8 mouse cellular contexts compared by ENCODE assay signal in genomic region chr12:86887381-86888129, GRCm38 (mm10). TPM values are rescaled to one million over a fixed set of nuclear protein-coding genes. Genes with fewer than 3 reads are reported as not detected.
A peak's percentile ranks its signal among the peaks of the same experiment; 100 is the strongest.
DNase-seq lines count a peak whose midpoint lies in the region; ATAC-seq and TF ChIP-seq lines count a peak whose summit lies in the region.

No protein-coding gene starts in this region.

- TF ChIP-seq POLR2A in liver, adult 2 months (IDR thresholded peaks at IDR 0.05; ENCODE audit: extremely low read depth, insufficient read depth, low read length): no peak
- TF ChIP-seq POLR2A in cortical plate, adult 2 months (IDR thresholded peaks at IDR 0.05; ENCODE audit: extremely low read depth, insufficient read depth, low read length): no peak

- no peaks in the 10 kb centered on the region for H3K36me3 ChIP-seq in liver, adult 2 months (ENCODE audit: control insufficient read depth, insufficient read depth, low read length)
- no peaks in the 10 kb centered on the region for H3K36me3 ChIP-seq in intestine, embryonic 15.5 days
- H3K36me3 ChIP-seq in neural tube, embryonic 13.5 days: no peaks in the 10 kb centered on the region

- no peak for ATAC-seq in intestine, embryonic 15.5 days
- ATAC-seq in neural tube, embryonic 13.5 days (ENCODE audit: low read depth): no peak

- H3K27me3 ChIP-seq in liver, adult 2 months (ENCODE audit: control insufficient read depth, insufficient read depth, low read length): no peaks in the 10 kb centered on the region
- H3K27me3 ChIP-seq in intestine, embryonic 15.5 days (replicated peaks): no peaks in the 10 kb centered on the region
- H3K27me3 ChIP-seq in neural tube, embryonic 13.5 days: no peaks in the 10 kb centered on the region

- WGBS in liver, adult 2 months: 30% methylated on average over 14 of the region's 14 CpGs
- WGBS in intestine, embryonic 15.5 days: 44% methylated on average over 14 of the region's 14 CpGs
- 40% methylated on average over 14 of the region's 14 CpGs for WGBS in neural tube, embryonic 13.5 days

- H3K79me2 ChIP-seq in liver, adult 2 months (ENCODE audit: control insufficient read depth, insufficient read depth, low read length): peaks cover 15% of the 10 kb centered on the region

- peak; percentile 21 for DNase-seq in liver, adult 2 months (ENCODE audit: extremely low read depth, low read depth, low spot score)
- no peak for DNase-seq in liver
- DNase-seq in thymus, postnatal 36 days: no peak
- no peak for DNase-seq in thymus, postnatal 4 days
- no peak for DNase-seq in adrenal gland, adult 8-10 months

- H3K9me3 ChIP-seq in intestine, embryonic 15.5 days: no peaks in the 10 kb centered on the region
- H3K9me3 ChIP-seq in neural tube, embryonic 13.5 days: no peaks in the 10 kb centered on the region

- peak overlapping the region; percentile 69 for H3K9ac ChIP-seq in liver, adult 2 months (ENCODE audit: low read depth, low read length)
- H3K9ac ChIP-seq in intestine, embryonic 15.5 days: peak overlapping the region; percentile 52; the same call in 1 of the 2 replicates
- peak overlapping the region; percentile 65 for H3K9ac ChIP-seq in neural tube, embryonic 13.5 days

- peak overlapping the region; percentile 72 for H3K4me2 ChIP-seq in intestine, embryonic 15.5 days (replicated peaks)
- H3K4me2 ChIP-seq in neural tube, embryonic 13.5 days: peak overlapping the region; percentile 53

- no peak for TF ChIP-seq CTCF in liver, adult 2 months (IDR thresholded peaks at IDR 0.05; ENCODE audit: low read depth, low read length)
- TF ChIP-seq CTCF in cortical plate, adult 2 months (IDR thresholded peaks at IDR 0.05; ENCODE audit: extremely low read depth, insufficient read depth, low read length): no peak

- H3K4me3 ChIP-seq in liver, adult 2 months (ENCODE audit: insufficient read depth, low read depth, low read length): peak overlapping the region; percentile 26; the same call in 1 of the 2 replicates
- H3K4me3 ChIP-seq in cortical plate, adult 2 months (ENCODE audit: insufficient read depth, low read length): peak overlapping the region; percentile 26; the same call in 1 of the 2 replicates
- peak overlapping the region; percentile 23 for H3K4me3 ChIP-seq in intestine, embryonic 15.5 days (replicated peaks)
- peak overlapping the region; percentile 19 for H3K4me3 ChIP-seq in neural tube, embryonic 13.5 days

- peaks cover 29% of the 10 kb centered on the region for H3K4me1 ChIP-seq in liver, adult 2 months (ENCODE audit: control insufficient read depth, insufficient read depth, low read length)
- H3K4me1 ChIP-seq in cortical plate, adult 2 months (ENCODE audit: control insufficient read depth, insufficient read depth, low read length): peaks cover 14% of the 10 kb centered on the region
- peaks cover 61% of the 10 kb centered on the region for H3K4me1 ChIP-seq in intestine, embryonic 15.5 days (replicated peaks)
- H3K4me1 ChIP-seq in neural tube, embryonic 13.5 days (replicated peaks): peaks cover 77% of the 10 kb centered on the region

- peak overlapping the region; percentile 100 for H3K27ac ChIP-seq in liver, adult 2 months (replicated peaks; ENCODE audit: insufficient read depth, low read depth, low read length)
- peak overlapping the region; percentile 96 for H3K27ac ChIP-seq in cortical plate, adult 2 months (ENCODE audit: insufficient read depth, low read length)
- H3K27ac ChIP-seq in intestine, embryonic 15.5 days: peak overlapping the region; percentile 98
- H3K27ac ChIP-seq in neural tube, embryonic 13.5 days (replicated peaks): peak overlapping the region; percentile 100

RNA-seq across cellular contexts. Expression of gene Irf2bpl, which starts 3.0 kb away (rescaled TPM):
- total RNA-seq in liver, adult 2 months (2014; rRNA removed): 6.8 and 9.3 TPM in 2 replicates
- 10.5 and 10.8 TPM in 2 replicates for polyA plus RNA-seq in liver, adult 2 months (2012; rRNA removed)
- polyA plus RNA-seq in cortical plate, adult 2 months (2012; rRNA removed): 35.7 and 37.1 TPM in 2 replicates
- 19.6 and 22.4 TPM in 2 replicates for polyA plus RNA-seq in intestine, embryonic 15.5 days (2015; fragmentation: Nextera tagmentation; extraction: Ambion mirVana)
- 59.9 and 60.7 TPM in 2 replicates for polyA plus RNA-seq in neural tube, embryonic 13.5 days (2015; fragmentation: Nextera tagmentation; extraction: Ambion mirVana)
- 10 to 100 TPM; 69.8 to 92.2 (median 82.8) TPM for total RNA-seq in adrenal gland, adult 8-10 months (2022)

RNA-seq across cellular contexts. Expression of gene Cipc, which starts 59.3 kb away (rescaled TPM):
- 15.7 and 26.4 TPM in 2 replicates for total RNA-seq in liver, adult 2 months (2014; rRNA removed)
- 28.4 and 36.0 TPM in 2 replicates for polyA plus RNA-seq in liver, adult 2 months (2012; rRNA removed)
- polyA plus RNA-seq in cortical plate, adult 2 months (2012; rRNA removed): 83.7 and 84.4 TPM in 2 replicates
- 10.6 TPM in 2 replicates for polyA plus RNA-seq in intestine, embryonic 15.5 days (2015; fragmentation: Nextera tagmentation; extraction: Ambion mirVana)
- 39.2 and 45.6 TPM in 2 replicates for polyA plus RNA-seq in neural tube, embryonic 13.5 days (2015; fragmentation: Nextera tagmentation; extraction: Ambion mirVana)
- total RNA-seq in adrenal gland, adult 8-10 months (2022): 10 to 100 TPM; 25.4 to 43.9 (median 32.1) TPM
